Mouse (Mus musculus): ENCODE results near the gene Eid2b. TPM values are rescaled to one million over a fixed set of nuclear protein-coding genes. Genes with fewer than 3 reads are reported as not detected.

Eid2b gene
- polyA plus RNA-seq (2012), result 9.4 and 10.6 TPM in 2 replicates

GRCm38 (mm10) chr7:28277615-28278278 lies at the start of gene Eid2b:
Gene Eid2b, plus strand, starts transcription at chr7:28277739.

GRCm38 (mm10) chr7:28267129-28268041 lies 10.2 kb upstream of the Eid2b start, which contains the start of gene Eid2:
Gene Eid2, plus strand, starts transcription at chr7:28267881.

GRCm38 (mm10) chr7:28290638-28291590 lies 13.4 kb downstream of the Eid2b start, which contains the start of gene Selenov:
Gene Selenov, minus strand, starts transcription at chr7:28291186.

GRCm38 (mm10) chr7:28301616-28302433 lies 24.3 kb downstream of the Eid2b start, which contains the start of gene Dll3:
Gene Dll3, minus strand, starts transcription at chr7:28302238.

GRCm38 (mm10) chr7:28311926-28312543 lies 34.5 kb downstream of the Eid2b start, which contains the start of gene Timm50:
Gene Timm50, minus strand, starts transcription at chr7:28312072.

Other genes with a start within 250 kb of the Eid2b start
- 87.0 and 88.8 TPM in 2 replicates for gene Psmc4, start 227.6 kb upstream of the Eid2b start, polyA plus RNA-seq (2012)
- gene Fcgbp, start 206.5 kb upstream of the Eid2b start, polyA plus RNA-seq (2012), result not detected in 2 replicates
- not detected in 2 replicates for gene 9530053A07Rik, start 148.3 kb upstream of the Eid2b start, polyA plus RNA-seq (2012)
- 516 and 763 TPM in 2 replicates for gene Fbl, start 108.0 kb upstream of the Eid2b start, polyA plus RNA-seq (2012)
- 57.5 and 63.7 TPM in 2 replicates for gene Dyrk1b, start 98.3 kb upstream of the Eid2b start, polyA plus RNA-seq (2012)
- 6.3 and 9.5 TPM in 2 replicates for gene Eid2, start 9.9 kb upstream of the Eid2b start, polyA plus RNA-seq (2012)
- 0.05 TPM in 1 of 2 replicates, not detected in the other for gene Selenov, start 13.4 kb downstream of the Eid2b start, polyA plus RNA-seq (2012)
- 0.34 TPM in 1 of 2 replicates, not detected in the other for gene Dll3, start 24.5 kb downstream of the Eid2b start, polyA plus RNA-seq (2012)
- 165 and 203 TPM in 2 replicates for gene Timm50, start 34.3 kb downstream of the Eid2b start, polyA plus RNA-seq (2012)
- 128 and 162 TPM in 2 replicates for gene Supt5, start 61.0 kb downstream of the Eid2b start, polyA plus RNA-seq (2012)
- 2,959 and 3,332 TPM in 2 replicates for gene Rps16, start 72.9 kb downstream of the Eid2b start, polyA plus RNA-seq (2012)
- gene Plekhg2, start 94.9 kb downstream of the Eid2b start, polyA plus RNA-seq (2012), result 17.3 and 19.4 TPM in 2 replicates
- 540 and 1,040 TPM in 2 replicates for gene Zfp36, start 102.5 kb downstream of the Eid2b start, polyA plus RNA-seq (2012)
- 13.3 and 17.5 TPM in 2 replicates for gene Med29, start 115.0 kb downstream of the Eid2b start, polyA plus RNA-seq (2012)
- gene Paf1, start 115.2 kb downstream of the Eid2b start, polyA plus RNA-seq (2012), result 125 and 193 TPM in 2 replicates
- gene Gmfg, start 159.7 kb downstream of the Eid2b start, polyA plus RNA-seq (2012), result 34.0 and 38.0 TPM in 2 replicates
- 12.6 and 15.9 TPM in 2 replicates for gene Lrfn1, start 174.2 kb downstream of the Eid2b start, polyA plus RNA-seq (2012)
- gene Ifnl2, start 232.7 kb downstream of the Eid2b start, polyA plus RNA-seq (2012), result not detected in 2 replicates
- gene Ifnl3, start 245.1 kb downstream of the Eid2b start, polyA plus RNA-seq (2012), result not detected in 2 replicates